Comparison of ENCODE assay signal across 10 mouse cellular contexts in genomic region chr10:80162243-80162608, GRCm38 (mm10). TPM values are rescaled to one million over a fixed set of nuclear protein-coding genes. Genes with fewer than 3 reads are reported as not detected.
DNase-seq lines count a peak whose midpoint lies in the region; ATAC-seq and TF ChIP-seq lines count a peak whose summit lies in the region.
"Had no signal": no experiment of that assay in that cellular context is flagged by ENCODE, and none has a peak within 500 bp of the region (broad histone marks: within the 10 kb centered on the region; RNA-seq: fewer than 3 reads in every experiment).

No protein-coding gene starts in this region.

- H3K9me3 ChIP-seq in heart, embryonic 10.5 days, result no peaks in the 10 kb centered on the region
- H3K9me3 ChIP-seq in megakaryocyte, embryonic 14.5 days, result no peaks in the 10 kb centered on the region
- H3K9me3 ChIP-seq in intestine, embryonic 16.5 days (ENCODE audit: control insufficient read depth, low read length), result no peaks in the 10 kb centered on the region

- H3K36me3 ChIP-seq in heart, embryonic 10.5 days, result peaks cover 5% of the 10 kb centered on the region
- H3K36me3 ChIP-seq in megakaryocyte, embryonic 14.5 days (replicated peaks; ENCODE audit: low read length), result peaks cover 8% of the 10 kb centered on the region
- 0 out of 2 replicates have a peak, but pooled peaks cover 2% of the 10 kb centered on the region for H3K36me3 ChIP-seq in intestine, embryonic 16.5 days (ENCODE audit: control insufficient read depth, insufficient read depth, low read length)
- H3K36me3 ChIP-seq in small intestine, adult 2 months (ENCODE audit: control insufficient read depth, insufficient read depth, low read length), result peaks cover 5% of the 10 kb centered on the region

- WGBS in heart, embryonic 10.5 days, result 79% methylated on average over 3 of the region's 3 CpGs
- WGBS in intestine, embryonic 16.5 days, result 68% methylated on average over 3 of the region's 3 CpGs
- WGBS in small intestine, adult 2 months, result 81% methylated on average over 3 of the region's 3 CpGs

- intact Hi-C loops in heart, postnatal 14 days (cut with DNase I), result no loop called here
- intact Hi-C loops in left cerebral cortex, postnatal 36 days (cut with DNase I), result no loop called here

- peak overlapping the region; percentile 97 for H3K27ac ChIP-seq in heart, embryonic 10.5 days
- peak overlapping the region; percentile 98 for H3K27ac ChIP-seq in intestine, embryonic 16.5 days (ENCODE audit: low read length)
- H3K27ac ChIP-seq in small intestine, adult 2 months (ENCODE audit: insufficient read depth, low read depth, low read length), result peak overlapping the region; percentile 81

- TF ChIP-seq POLR2A in small intestine, adult 2 months (IDR thresholded peaks at IDR 0.05; ENCODE audit: low read depth, low read length), result no peak

- TF ChIP-seq CTCF in small intestine, adult 2 months (IDR thresholded peaks at IDR 0.05; ENCODE audit: extremely low read depth, insufficient read length, insufficient replicate concordance, low read depth, low read length), result no peak

- peak overlapping the region; percentile 84 for H3K4me2 ChIP-seq in intestine, embryonic 16.5 days (ENCODE audit: low read depth, low read length)

- no peak for ATAC-seq in megakaryocyte, adult 5-6 weeks (ENCODE audit: poor library complexity, severe bottlenecking)
- no peak for ATAC-seq in intestine, embryonic 16.5 days
- ATAC-seq: activated CD4-positive, CD25-positive, alpha-beta regulatory T cell, adult 4 months had no signal

- H3K27me3 ChIP-seq in heart, embryonic 10.5 days (ENCODE audit: insufficient read depth, poor library complexity, severe bottlenecking), result no peaks in the 10 kb centered on the region
- no peaks in the 10 kb centered on the region for H3K27me3 ChIP-seq in megakaryocyte, embryonic 14.5 days (replicated peaks)
- H3K27me3 ChIP-seq in intestine, embryonic 16.5 days (replicated peaks; ENCODE audit: control insufficient read depth, insufficient read depth, low read length), result no peaks in the 10 kb centered on the region
- H3K27me3 ChIP-seq in small intestine, adult 2 months (ENCODE audit: control insufficient read depth, insufficient read depth, low read length), result no peaks in the 10 kb centered on the region

- no peak for DNase-seq in heart, embryonic 10.5 days (ENCODE audit: low spot score)
- no peak for DNase-seq in heart, postnatal 14 days
- DNase-seq in left cerebral cortex, postnatal 36 days (ENCODE audit: low spot score in 2 of 2), result no peak
- DNase-seq in ovary, adult 18-20 months (ENCODE audit: low spot score), result no peak
- DNase-seq: cerebellum, postnatal 36 days had no signal

- H3K4me3 ChIP-seq in heart, embryonic 10.5 days, result peak overlapping the region; percentile 4; the same call in 1 of the 2 replicates
- peak overlapping the region; percentile 73 for H3K4me3 ChIP-seq in megakaryocyte, embryonic 14.5 days (replicated peaks)
- H3K4me3 ChIP-seq in intestine, embryonic 16.5 days (ENCODE audit: low read length), result no peak overlapping the region
- no peak overlapping the region for H3K4me3 ChIP-seq in small intestine, adult 2 months (ENCODE audit: low read depth, low read length)

- peaks cover 96% of the 10 kb centered on the region for H3K4me1 ChIP-seq in heart, embryonic 10.5 days
- H3K4me1 ChIP-seq in megakaryocyte, embryonic 14.5 days, result peaks cover 97% of the 10 kb centered on the region
- H3K4me1 ChIP-seq in intestine, embryonic 16.5 days (ENCODE audit: control insufficient read depth, insufficient read depth, low read length), result peaks cover 80% of the 10 kb centered on the region
- peaks cover 62% of the 10 kb centered on the region for H3K4me1 ChIP-seq in small intestine, adult 2 months (ENCODE audit: control insufficient read depth, insufficient read depth, insufficient read length, low read length)

- H3K9ac ChIP-seq in intestine, embryonic 16.5 days (ENCODE audit: low read depth, low read length), result no peak overlapping the region; the same call in 1 of the 2 replicates

RNA-seq across cellular contexts. Expression of gene Cirbp, which starts 3.6 kb away (rescaled TPM):
- 85.7 and 98.0 TPM in 2 replicates for polyA plus RNA-seq in heart, embryonic 10.5 days (2016; fragmentation: Nextera tagmentation; extraction: Ambion mirVana)
- total RNA-seq in heart, postnatal 14 days (2021), result 10 to 100 TPM; 40.4 to 64.3 TPM
- 27.7 and 39.5 TPM in 2 replicates for polyA plus RNA-seq in megakaryocyte, embryonic 14.5 days (2012; ENCODE audit: insufficient read depth, low replicate concordance)
- total RNA-seq in megakaryocyte, adult 5-6 weeks (2015), result 11.7 and 13.8 TPM in 2 replicates
- total RNA-seq in megakaryocyte, adult 5-6 weeks (2017), result 29.3 and 32.1 TPM in 2 replicates
- polyA plus RNA-seq in intestine, embryonic 16.5 days (2015; fragmentation: Nextera tagmentation; extraction: Ambion mirVana), result 53.2 and 62.6 TPM in 2 replicates
- polyA plus RNA-seq in small intestine, adult 2 months (2012; rRNA removed), result 18.5 and 48.0 TPM in 2 replicates
- 10 to 100 TPM; 94.7 to 96.7 TPM for total RNA-seq in left cerebral cortex, postnatal 36 days (2021)

RNA-seq across cellular contexts. Expression of gene 1600002K03Rik, which starts 10.5 kb away (rescaled TPM):
- 11.7 and 13.9 TPM in 2 replicates for polyA plus RNA-seq in heart, embryonic 10.5 days (2016; fragmentation: Nextera tagmentation; extraction: Ambion mirVana)
- 1 to 10 TPM; 3.8 to 4.7 TPM for total RNA-seq in heart, postnatal 14 days (2021)
- 3.0 and 7.7 TPM in 2 replicates for polyA plus RNA-seq in megakaryocyte, embryonic 14.5 days (2012; ENCODE audit: insufficient read depth, low replicate concordance)
- 19.3 and 21.0 TPM in 2 replicates for total RNA-seq in megakaryocyte, adult 5-6 weeks (2015)
- 18.8 and 20.9 TPM in 2 replicates for total RNA-seq in megakaryocyte, adult 5-6 weeks (2017)
- polyA plus RNA-seq in intestine, embryonic 16.5 days (2015; fragmentation: Nextera tagmentation; extraction: Ambion mirVana), result 23.6 TPM in 2 replicates
- 6.8 and 9.0 TPM in 2 replicates for polyA plus RNA-seq in small intestine, adult 2 months (2012; rRNA removed)
- 1 to 10 TPM; 7.5 to 7.6 TPM for total RNA-seq in left cerebral cortex, postnatal 36 days (2021)

RNA-seq across cellular contexts. Expression of gene Midn, which starts 14.2 kb away (rescaled TPM):
- polyA plus RNA-seq in heart, embryonic 10.5 days (2016; fragmentation: Nextera tagmentation; extraction: Ambion mirVana), result 16.1 and 24.4 TPM in 2 replicates
- 100 to 1,000 TPM; 158 to 178 TPM for total RNA-seq in heart, postnatal 14 days (2021)
- 171 and 203 TPM in 2 replicates for polyA plus RNA-seq in megakaryocyte, embryonic 14.5 days (2012; ENCODE audit: insufficient read depth, low replicate concordance)
- 29.5 and 29.6 TPM in 2 replicates for total RNA-seq in megakaryocyte, adult 5-6 weeks (2015)
- total RNA-seq in megakaryocyte, adult 5-6 weeks (2017), result 22.4 and 36.1 TPM in 2 replicates
- polyA plus RNA-seq in intestine, embryonic 16.5 days (2015; fragmentation: Nextera tagmentation; extraction: Ambion mirVana), result 8.8 and 10.3 TPM in 2 replicates
- polyA plus RNA-seq in small intestine, adult 2 months (2012; rRNA removed), result 151 and 372 TPM in 2 replicates
- 10 to 100 TPM; 76.2 to 78.8 TPM for total RNA-seq in left cerebral cortex, postnatal 36 days (2021)

RNA-seq across cellular contexts. Expression of gene Efna2, which starts 17.1 kb away (rescaled TPM):
- 14.9 and 20.6 TPM in 2 replicates for polyA plus RNA-seq in heart, embryonic 10.5 days (2016; fragmentation: Nextera tagmentation; extraction: Ambion mirVana)
- 1 to 10 TPM; 1.1 to 1.4 TPM for total RNA-seq in heart, postnatal 14 days (2021)
- 0.79 and 1.6 TPM in 2 replicates for polyA plus RNA-seq in megakaryocyte, embryonic 14.5 days (2012; ENCODE audit: insufficient read depth, low replicate concordance)
- total RNA-seq in megakaryocyte, adult 5-6 weeks (2015), result 0.49 TPM in 1 of 2 replicates, not detected in the other
- total RNA-seq in megakaryocyte, adult 5-6 weeks (2017), result 0.12 TPM in 1 of 2 replicates, not detected in the other
- 7.4 and 8.1 TPM in 2 replicates for polyA plus RNA-seq in intestine, embryonic 16.5 days (2015; fragmentation: Nextera tagmentation; extraction: Ambion mirVana)
- polyA plus RNA-seq in small intestine, adult 2 months (2012; rRNA removed), result 1.5 and 1.8 TPM in 2 replicates
- 1 to 10 TPM; 8.9 to 9.0 TPM for total RNA-seq in left cerebral cortex, postnatal 36 days (2021)
- polyA plus RNA-seq: activated CD4-positive, CD25-positive, alpha-beta regulatory T cell, adult 4 months had no signal

RNA-seq across cellular contexts. Expression of gene Cbarp, which starts 21.6 kb away (rescaled TPM):
- polyA plus RNA-seq in heart, embryonic 10.5 days (2016; fragmentation: Nextera tagmentation; extraction: Ambion mirVana), result 2.0 and 4.0 TPM in 2 replicates
- 1 to 10 TPM; 3.0 to 3.3 TPM for total RNA-seq in heart, postnatal 14 days (2021)
- polyA plus RNA-seq in megakaryocyte, embryonic 14.5 days (2012; ENCODE audit: insufficient read depth, low replicate concordance), result 4.8 and 11.7 TPM in 2 replicates
- 1.6 and 2.2 TPM in 2 replicates for total RNA-seq in megakaryocyte, adult 5-6 weeks (2015)
- 1.4 TPM in 1 of 2 replicates, not detected in the other for total RNA-seq in megakaryocyte, adult 5-6 weeks (2017)
- polyA plus RNA-seq in intestine, embryonic 16.5 days (2015; fragmentation: Nextera tagmentation; extraction: Ambion mirVana), result 5.1 TPM in 2 replicates
- 3.7 and 6.6 TPM in 2 replicates for polyA plus RNA-seq in small intestine, adult 2 months (2012; rRNA removed)
- 100 to 1,000 TPM; 431 to 463 TPM for total RNA-seq in left cerebral cortex, postnatal 36 days (2021)

Comparison
In these comparisons a context has a peak if more than half of its experiments do, and no peak if none do; other contexts are left out.
1. H3K4me3 ChIP-seq: peak in heart, embryonic 10.5 days (single experiment) and megakaryocyte, embryonic 14.5 days (single experiment); none in intestine, embryonic 16.5 days (single experiment) and small intestine, adult 2 months (single experiment).
2. Peak in every context shown above with its lines, with median percentiles within 50 percentile points of each other: H3K27ac ChIP-seq.